Mouse (Mus musculus): ENCODE data around the gene Atxn1. TPM values are rescaled to one million over a fixed set of nuclear protein-coding genes. Genes with fewer than 3 reads are reported as not detected.

The Atxn1 gene
- total and polyA plus RNA-seq, 3 experiments: 9.4 to 61.0 (median 25.0) TPM

DNA sequence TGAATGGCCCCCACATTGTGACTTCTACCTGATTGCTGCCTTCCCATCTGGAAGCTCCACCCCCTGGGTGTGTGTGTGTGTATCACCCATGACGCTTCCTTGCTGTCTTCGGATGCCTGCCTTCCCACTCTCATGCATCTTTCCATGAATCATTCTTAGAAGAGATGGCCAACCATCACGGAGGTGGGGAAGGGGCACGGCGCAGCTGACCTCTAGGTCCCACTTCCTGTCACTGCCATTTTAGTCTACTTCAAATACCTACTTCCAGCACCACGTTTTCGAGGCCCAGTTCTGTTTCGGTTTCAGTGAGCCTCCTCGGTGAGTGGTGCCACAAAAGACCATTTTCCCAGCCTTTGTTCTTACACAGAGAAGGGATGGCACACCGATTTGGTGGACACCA lies 99.2 kb downstream of the Atxn1 start:
- DNase-seq (ENCODE audit: low spot score) (no peak), ATAC-seq (ENCODE audit: extremely low read depth, insufficient number of reproducible peaks, low FRiP score, poor library complexity, severe bottlenecking) (no peak)
- Histone ChIP-seq H3K9me3 (replicated peaks) (no peaks in the 10 kb centered on the region), H3K27me3 (ENCODE audit: insufficient read depth, low read length) (no peaks in the 10 kb centered on the region), H3K4me3 (ENCODE audit: low read depth, low read length) (no peak overlapping the region), H3K4me1 (ENCODE audit: insufficient read depth, low read depth, low read length) (peaks cover 81% of the 10 kb centered on the region), H3K36me3 (replicated peaks) (peaks cover 37% of the 10 kb centered on the region)
- TF ChIP-seq GATA2 (IDR thresholded peaks at IDR 0.05; ENCODE audit: borderline replicate concordance, low read depth, low read length) (no peak), TAL1 (conservative IDR thresholded peaks at IDR 0.05; ENCODE audit: low read depth, low read length) (no peak), GATA1 (IDR thresholded peaks at IDR 0.05; ENCODE audit: borderline replicate concordance, low read length) (no peak), POLR2AphosphoS5 (IDR thresholded peaks at IDR 0.05; ENCODE audit: insufficient replicate concordance, low read depth, low read length) (no peak), CTCF (IDR thresholded peaks at IDR 0.05; ENCODE audit: low read depth, low read length) (no peak)

DNA sequence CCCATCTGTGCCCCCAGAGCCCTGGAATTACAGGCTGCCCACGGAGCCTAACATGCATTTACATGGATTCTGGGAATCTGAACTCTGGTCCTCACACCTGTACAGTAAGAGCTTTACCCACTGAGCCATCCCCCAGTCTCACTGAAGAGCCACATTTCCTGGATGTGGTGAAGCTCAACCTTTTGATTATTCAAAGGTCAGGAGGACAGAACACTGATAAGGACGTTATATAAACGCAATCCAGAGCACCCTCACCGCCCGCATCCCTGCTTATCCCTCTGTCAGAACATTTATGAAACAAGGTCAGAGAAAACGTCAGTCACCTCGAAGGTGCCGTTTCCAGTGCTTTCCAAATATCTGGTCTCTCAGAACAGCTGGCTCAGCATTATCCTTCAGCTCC lies 101.0 kb downstream of the Atxn1 start:
- Histone ChIP-seq H3K36me3 (replicated peaks) (peaks cover 40% of the 10 kb centered on the region), H3K4me3 (ENCODE audit: low read depth, low read length) (no peak overlapping the region), H3K4me1 (ENCODE audit: insufficient read depth, low read depth, low read length) (peaks cover 81% of the 10 kb centered on the region), H3K27me3 (ENCODE audit: insufficient read depth, low read length) (no peaks in the 10 kb centered on the region), H3K9me3 (replicated peaks) (no peaks in the 10 kb centered on the region)
- DNase-seq (ENCODE audit: low spot score): no peak
- no peak for TF ChIP-seq POLR2AphosphoS5 (IDR thresholded peaks at IDR 0.05; ENCODE audit: insufficient replicate concordance, low read depth, low read length)
- TF ChIP-seq TAL1 (conservative IDR thresholded peaks at IDR 0.05; ENCODE audit: low read depth, low read length): no peak
- TF ChIP-seq GATA2 (IDR thresholded peaks at IDR 0.05; ENCODE audit: borderline replicate concordance, low read depth, low read length): no peak
- no peak for TF ChIP-seq GATA1 (IDR thresholded peaks at IDR 0.05; ENCODE audit: borderline replicate concordance, low read length)
- TF ChIP-seq CTCF (IDR thresholded peaks at IDR 0.05; ENCODE audit: low read depth, low read length): no peak
- no peak for ATAC-seq (ENCODE audit: extremely low read depth, insufficient number of reproducible peaks, low FRiP score, poor library complexity, severe bottlenecking)

DNA sequence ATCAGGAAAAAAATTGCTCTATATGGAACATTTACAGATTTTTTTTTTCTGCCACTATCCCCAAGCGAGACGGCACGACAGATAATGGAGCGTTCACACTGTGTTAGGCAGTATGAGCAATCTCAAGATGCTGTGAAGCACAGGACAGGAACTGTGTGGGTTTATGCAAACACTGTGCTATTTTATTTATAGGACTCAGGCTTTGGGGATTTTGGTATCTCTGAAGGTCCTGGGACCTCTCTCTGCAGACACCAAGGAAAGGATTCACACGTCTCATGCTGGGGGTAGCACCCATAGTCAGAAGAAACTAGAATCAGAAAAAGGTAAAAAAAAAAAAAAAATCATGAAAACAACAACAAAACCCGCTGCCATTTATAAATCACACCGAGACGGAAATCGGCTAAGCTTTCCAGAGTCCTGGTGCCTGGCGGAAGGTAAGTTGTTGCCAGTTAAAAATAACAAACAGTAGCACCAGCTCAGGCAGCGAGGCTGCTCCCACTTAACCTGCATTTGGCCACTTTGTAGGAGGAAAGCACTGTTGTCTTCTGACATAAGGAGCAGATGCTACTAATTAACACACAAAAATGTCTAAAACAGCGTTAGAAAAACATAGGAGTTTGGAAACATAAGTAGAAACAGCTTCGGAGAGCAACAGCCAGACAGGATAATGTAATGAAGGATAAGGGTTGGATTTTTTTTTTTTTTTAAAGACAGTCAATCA lies 102.8 kb downstream of the Atxn1 start:
- DNase-seq (ENCODE audit: low spot score): no peak
- Histone ChIP-seq H3K36me3 (replicated peaks) (peaks cover 47% of the 10 kb centered on the region), H3K27me3 (ENCODE audit: insufficient read depth, low read length) (no peaks in the 10 kb centered on the region), H3K4me1 (ENCODE audit: insufficient read depth, low read depth, low read length) (peaks cover 78% of the 10 kb centered on the region), H3K9me3 (replicated peaks) (no peaks in the 10 kb centered on the region), H3K4me3 (ENCODE audit: low read depth, low read length) (no peak overlapping the region)
- no peak for ATAC-seq (ENCODE audit: extremely low read depth, insufficient number of reproducible peaks, low FRiP score, poor library complexity, severe bottlenecking)
- TF ChIP-seq TAL1 (conservative IDR thresholded peaks at IDR 0.05; ENCODE audit: low read depth, low read length): no peak
- TF ChIP-seq POLR2AphosphoS5 (IDR thresholded peaks at IDR 0.05; ENCODE audit: insufficient replicate concordance, low read depth, low read length): no peak
- no peak for TF ChIP-seq CTCF (IDR thresholded peaks at IDR 0.05; ENCODE audit: low read depth, low read length)
- TF ChIP-seq GATA2 (IDR thresholded peaks at IDR 0.05; ENCODE audit: borderline replicate concordance, low read depth, low read length): no peak
- no peak for TF ChIP-seq GATA1 (IDR thresholded peaks at IDR 0.05; ENCODE audit: borderline replicate concordance, low read length)

DNA sequence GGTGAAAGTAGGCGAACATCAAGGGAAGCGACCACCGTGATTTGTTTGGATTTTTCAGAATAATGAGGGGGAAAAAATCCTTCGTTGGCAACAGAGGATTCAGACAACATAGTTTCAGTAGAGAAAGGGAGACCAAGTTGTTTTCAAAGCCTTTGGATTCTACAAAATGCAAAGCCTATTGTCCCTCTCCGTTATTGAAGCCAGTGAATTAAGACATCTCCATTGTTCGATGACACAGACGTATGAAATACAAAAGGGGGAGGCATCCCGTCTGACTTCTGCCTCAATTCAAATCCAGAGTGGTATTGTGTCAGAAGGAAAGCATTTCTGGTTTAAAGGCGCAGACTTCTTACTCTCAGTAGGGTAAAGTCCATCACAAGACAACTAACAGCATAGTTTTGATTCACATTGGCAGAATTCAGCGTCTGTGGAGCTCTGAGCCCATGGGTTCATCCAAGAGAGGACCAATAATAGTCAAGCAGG lies 103.7 kb downstream of the Atxn1 start:
- Histone ChIP-seq H3K36me3 (replicated peaks) (peaks cover 53% of the 10 kb centered on the region), H3K9me3 (replicated peaks) (no peaks in the 10 kb centered on the region), H3K4me3 (ENCODE audit: low read depth, low read length) (no peak overlapping the region), H3K4me1 (ENCODE audit: insufficient read depth, low read depth, low read length) (peaks cover 78% of the 10 kb centered on the region), H3K27me3 (ENCODE audit: insufficient read depth, low read length) (no peaks in the 10 kb centered on the region)
- ATAC-seq (ENCODE audit: extremely low read depth, insufficient number of reproducible peaks, low FRiP score, poor library complexity, severe bottlenecking) (no peak), DNase-seq (ENCODE audit: low spot score) (no peak)
- TF ChIP-seq POLR2AphosphoS5 (IDR thresholded peaks at IDR 0.05; ENCODE audit: insufficient replicate concordance, low read depth, low read length) (no peak), TAL1 (conservative IDR thresholded peaks at IDR 0.05; ENCODE audit: low read depth, low read length) (no peak), GATA1 (IDR thresholded peaks at IDR 0.05; ENCODE audit: borderline replicate concordance, low read length) (no peak), GATA2 (IDR thresholded peaks at IDR 0.05; ENCODE audit: borderline replicate concordance, low read depth, low read length) (no peak), CTCF (IDR thresholded peaks at IDR 0.05; ENCODE audit: low read depth, low read length) (no peak)

DNA sequence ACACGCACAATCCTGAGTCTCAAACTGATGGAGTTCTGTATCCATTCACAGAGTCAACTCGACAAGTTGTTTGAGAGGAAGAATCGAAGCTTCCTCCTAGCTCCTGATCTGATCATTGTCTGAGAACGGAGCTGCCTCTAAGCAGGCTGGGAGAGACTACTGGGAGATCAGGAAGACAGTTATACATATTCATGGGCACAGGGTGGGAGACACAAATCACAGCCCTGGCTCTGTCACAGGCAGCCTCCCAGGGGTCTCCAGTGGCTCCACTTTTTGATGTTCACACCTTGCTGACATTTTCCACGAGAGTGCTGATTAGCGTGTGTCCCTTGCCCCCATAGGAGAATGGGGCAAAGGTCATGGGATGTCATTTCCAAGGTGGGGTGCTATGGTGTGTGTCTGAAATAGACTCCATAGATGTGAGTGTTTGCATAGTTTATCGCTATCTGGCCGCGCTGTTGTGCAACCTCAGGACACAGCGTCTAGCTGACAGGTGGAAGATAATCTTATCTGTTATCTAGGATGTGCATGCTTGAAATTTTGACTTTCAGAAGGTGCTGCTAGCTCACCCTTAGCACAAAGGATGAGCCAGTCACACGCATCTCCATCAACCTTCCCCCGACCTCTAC lies 105.6 kb downstream of the Atxn1 start:
- Histone ChIP-seq H3K9me3 (replicated peaks) (no peaks in the 10 kb centered on the region), H3K36me3 (replicated peaks) (peaks cover 47% of the 10 kb centered on the region), H3K27me3 (ENCODE audit: insufficient read depth, low read length) (no peaks in the 10 kb centered on the region), H3K4me1 (ENCODE audit: insufficient read depth, low read depth, low read length) (peaks cover 73% of the 10 kb centered on the region), H3K4me3 (ENCODE audit: low read depth, low read length) (no peak overlapping the region; the same call in 1 of the 2 replicates)
- TF ChIP-seq POLR2AphosphoS5 (IDR thresholded peaks at IDR 0.05; ENCODE audit: insufficient replicate concordance, low read depth, low read length) (no peak), GATA1 (IDR thresholded peaks at IDR 0.05; ENCODE audit: borderline replicate concordance, low read length) (no peak), CTCF (IDR thresholded peaks at IDR 0.05; ENCODE audit: low read depth, low read length) (no peak), TAL1 (conservative IDR thresholded peaks at IDR 0.05; ENCODE audit: low read depth, low read length) (peak; percentile 57)
- ATAC-seq (ENCODE audit: extremely low read depth, insufficient number of reproducible peaks, low FRiP score, poor library complexity, severe bottlenecking): peak; percentile 28
- no peak for DNase-seq (ENCODE audit: low spot score)

DNA sequence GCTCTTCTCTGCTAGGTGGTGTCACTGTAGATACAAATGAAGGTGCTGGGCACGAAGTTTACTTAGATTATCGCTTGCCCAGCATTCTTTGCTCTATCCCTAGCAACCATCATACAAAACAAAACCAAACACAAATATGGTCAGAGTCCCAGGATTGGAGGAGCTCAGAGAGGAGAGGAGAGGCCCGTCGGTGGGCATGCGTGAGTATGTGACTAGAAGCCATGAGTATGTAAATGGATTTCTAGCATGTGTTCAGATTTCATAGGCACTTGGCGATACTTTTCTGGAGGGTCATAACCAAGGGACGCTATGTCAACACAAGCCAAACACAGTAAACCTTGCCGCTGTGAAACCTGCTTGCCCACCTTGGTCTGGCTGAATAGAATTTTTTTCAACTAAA lies 107.4 kb downstream of the Atxn1 start:
- peaks cover 80% of the 10 kb centered on the region for H3K4me1 ChIP-seq (ENCODE audit: insufficient read depth, low read depth, low read length)
- H3K36me3 ChIP-seq (replicated peaks): peaks cover 40% of the 10 kb centered on the region
- ATAC-seq (ENCODE audit: extremely low read depth, insufficient number of reproducible peaks, low FRiP score, poor library complexity, severe bottlenecking): no peak

More for the DNA sequence above, 107.4 kb downstream of the Atxn1 start:
- Histone ChIP-seq H3K9me3 (replicated peaks) (no peaks in the 10 kb centered on the region), H3K4me3 (ENCODE audit: low read depth, low read length) (no peak overlapping the region), H3K27me3 (ENCODE audit: insufficient read depth, low read length) (no peaks in the 10 kb centered on the region)
- DNase-seq (ENCODE audit: low spot score): no peak
- TF ChIP-seq POLR2AphosphoS5 (IDR thresholded peaks at IDR 0.05; ENCODE audit: insufficient replicate concordance, low read depth, low read length) (no peak), TAL1 (conservative IDR thresholded peaks at IDR 0.05; ENCODE audit: low read depth, low read length) (no peak), GATA2 (IDR thresholded peaks at IDR 0.05; ENCODE audit: borderline replicate concordance, low read depth, low read length) (no peak), GATA1 (IDR thresholded peaks at IDR 0.05; ENCODE audit: borderline replicate concordance, low read length) (no peak), CTCF (IDR thresholded peaks at IDR 0.05; ENCODE audit: low read depth, low read length) (no peak)
